Mouse (Mus musculus): ENCODE data around the gene Hoxa1.

DNA sequence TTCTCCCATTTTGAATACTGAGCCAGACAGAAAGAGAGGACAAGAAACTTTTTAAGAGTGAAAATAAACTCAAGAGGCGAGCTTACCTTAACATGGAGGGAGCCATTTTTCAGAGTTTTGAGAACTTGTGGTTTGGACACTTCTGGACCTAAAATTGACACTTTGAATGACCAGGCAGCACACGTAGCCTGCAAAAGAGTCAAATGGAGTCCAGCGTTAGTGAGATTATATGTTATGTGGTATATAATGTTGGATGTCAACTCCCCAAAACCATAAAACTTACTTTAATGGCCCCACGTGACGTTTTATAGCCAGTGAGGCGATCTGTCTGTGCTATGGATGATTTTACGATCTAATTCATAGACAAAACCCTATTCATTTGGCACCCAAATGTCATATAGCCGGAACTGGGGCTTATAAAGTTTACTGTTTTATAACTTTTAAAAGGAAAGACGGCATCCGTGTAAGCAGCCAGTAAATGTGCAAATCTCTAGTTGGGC, 42.7 kb upstream of the Hoxa1 start:
- no peak for TF ChIP-seq POLR2A (IDR thresholded peaks at IDR 0.05; ENCODE audit: insufficient read length, low read depth)
- no peak for TF ChIP-seq USF1 (IDR thresholded peaks at IDR 0.05; ENCODE audit: low read depth)
- TF ChIP-seq POLR2AphosphoS2 (IDR thresholded peaks at IDR 0.05; ENCODE audit: insufficient read length, low read depth), result no peak
- no peak for TF ChIP-seq MAX (IDR thresholded peaks at IDR 0.05; ENCODE audit: low read depth)
